Mouse (Mus musculus) fibroblast of lung, adult 2 months (primary cell): ENCODE results near the gene Rab25.

Source experiments
- DNase-seq: peaks from one replicate; pipeline ENCODE4 v3.0.0-alpha.2; 2011; ENCODE audit warnings: low read depth

The Rab25 gene

GRCm38 (mm10) chr3:88541622-88542401 is 6.3 kb downstream of the Rab25 start:
- DNase-seq, result no peak

DNA sequence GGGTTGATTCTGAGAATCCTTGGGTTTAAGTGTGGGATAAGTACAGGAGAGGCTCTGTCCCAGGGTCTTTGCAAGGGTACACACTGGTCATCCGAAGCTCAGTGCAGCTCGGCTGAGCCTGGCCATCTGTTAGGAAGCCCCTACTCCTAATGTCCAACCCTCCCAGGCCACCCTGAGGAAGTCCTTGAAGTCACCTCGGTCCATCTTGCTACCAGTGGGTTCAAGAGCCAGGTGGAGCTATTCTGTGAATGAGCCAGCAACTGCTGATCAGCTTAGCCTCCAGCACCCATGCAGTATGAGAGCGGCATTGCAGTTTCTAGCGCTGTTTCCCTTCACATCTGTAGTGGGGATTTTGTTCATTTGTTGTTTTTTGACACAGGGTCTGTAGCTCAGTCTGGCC is 8.0 kb downstream of the Rab25 start:
- no peak for DNase-seq

DNA sequence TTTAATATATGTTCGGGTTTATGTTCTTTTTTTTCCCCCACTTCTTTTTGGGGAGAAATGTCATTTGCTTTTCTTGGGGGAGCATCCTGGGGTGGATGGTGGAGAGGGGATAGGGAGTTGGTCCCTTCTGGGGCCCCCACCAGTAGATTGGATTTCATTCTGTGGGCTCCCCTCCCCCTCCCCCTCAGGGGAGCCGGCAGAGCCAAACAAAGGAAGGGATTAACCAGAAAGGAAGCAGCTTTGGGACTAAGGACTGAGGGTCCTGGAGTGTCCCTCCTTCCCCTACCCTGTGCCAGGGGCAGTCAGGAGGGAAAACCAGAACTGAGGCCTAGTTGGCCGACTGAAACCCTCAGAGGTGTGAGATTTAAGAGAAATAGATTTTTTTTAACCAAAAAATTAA is 8.7 kb downstream of the Rab25 start:
- no peak for DNase-seq

DNA sequence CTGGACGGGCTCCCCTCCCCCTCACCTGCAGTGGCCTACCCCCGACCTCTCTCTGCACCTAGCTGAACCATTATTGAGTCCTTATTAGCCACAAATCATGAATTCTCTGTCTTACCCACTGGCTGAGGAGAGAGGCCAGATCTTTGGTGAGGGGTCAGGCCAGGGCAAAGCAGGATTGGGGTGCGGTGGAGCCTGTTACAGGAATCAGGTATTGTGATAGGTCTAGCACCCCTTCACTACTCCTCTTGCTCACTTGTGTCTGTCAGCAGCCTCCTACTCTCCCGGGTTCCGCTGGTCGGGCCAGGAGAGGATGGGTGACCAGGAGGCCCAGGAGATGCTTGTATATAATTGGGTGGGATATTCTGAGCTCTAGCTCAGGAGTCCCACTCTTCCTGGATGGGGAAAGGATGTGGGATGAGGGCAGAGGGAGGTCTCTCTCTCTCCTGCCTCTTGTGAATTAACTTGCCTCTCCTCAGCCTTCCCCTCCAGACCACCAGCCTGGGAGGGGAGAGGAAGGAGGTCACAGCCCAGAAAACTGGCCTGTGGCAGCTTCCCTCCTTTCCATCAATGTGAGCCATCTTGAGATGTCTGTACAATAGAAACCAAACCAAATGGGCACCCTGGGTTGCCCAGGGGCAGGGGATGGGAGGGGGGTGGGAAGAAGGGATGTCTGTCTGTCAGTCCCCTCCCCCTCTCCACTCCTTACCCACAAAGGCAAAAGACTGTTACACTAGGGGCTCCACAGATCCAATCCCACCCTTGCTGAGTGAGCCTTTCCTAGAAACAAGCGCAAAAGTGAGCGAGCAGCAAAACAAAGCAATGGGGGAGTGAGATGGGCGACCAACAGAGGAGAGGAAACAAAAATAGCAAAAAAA is 9.6 kb downstream of the Rab25 start:
- no peak for DNase-seq

- DNase-seq, result no peak
These were observed 11.0 kb downstream of the Rab25 start for GRCm38 (mm10) chr3:88537146-88537545.

DNA sequence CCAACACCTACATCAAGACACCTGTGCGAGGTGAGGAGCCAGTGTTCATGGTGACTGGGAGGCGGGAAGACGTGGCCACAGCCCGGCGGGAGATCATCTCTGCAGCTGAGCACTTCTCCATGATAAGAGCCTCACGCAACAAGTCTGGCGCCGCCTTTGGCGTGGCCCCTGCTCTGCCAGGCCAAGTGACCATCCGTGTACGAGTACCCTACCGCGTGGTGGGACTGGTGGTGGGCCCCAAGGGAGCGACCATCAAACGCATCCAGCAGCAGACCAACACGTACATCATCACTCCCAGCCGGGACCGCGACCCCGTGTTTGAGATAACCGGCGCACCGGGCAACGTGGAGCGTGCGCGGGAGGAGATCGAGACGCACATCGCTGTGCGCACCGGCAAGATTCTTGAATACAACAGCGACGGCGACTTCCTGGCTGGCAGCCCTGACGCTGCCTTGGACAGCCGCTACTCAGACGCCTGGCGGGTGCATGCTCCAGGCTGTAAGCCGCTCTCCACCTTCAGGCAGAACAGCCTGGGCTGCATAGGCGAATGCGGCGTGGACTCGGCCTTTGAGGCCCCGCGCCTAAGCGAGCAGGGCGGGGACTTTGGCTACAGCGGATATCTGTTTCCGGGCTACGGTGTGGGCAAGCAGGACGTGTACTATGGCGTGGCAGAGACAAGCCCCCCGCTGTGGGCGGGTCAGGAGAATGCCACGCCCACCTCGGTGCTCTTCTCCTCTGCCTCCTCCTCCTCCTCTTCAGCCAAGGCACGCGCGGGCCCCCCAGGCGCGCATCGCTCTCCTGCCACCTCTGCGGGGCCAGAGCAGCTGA is 11.8 kb downstream of the Rab25 start:
- DNase-seq, result no peak

DNA sequence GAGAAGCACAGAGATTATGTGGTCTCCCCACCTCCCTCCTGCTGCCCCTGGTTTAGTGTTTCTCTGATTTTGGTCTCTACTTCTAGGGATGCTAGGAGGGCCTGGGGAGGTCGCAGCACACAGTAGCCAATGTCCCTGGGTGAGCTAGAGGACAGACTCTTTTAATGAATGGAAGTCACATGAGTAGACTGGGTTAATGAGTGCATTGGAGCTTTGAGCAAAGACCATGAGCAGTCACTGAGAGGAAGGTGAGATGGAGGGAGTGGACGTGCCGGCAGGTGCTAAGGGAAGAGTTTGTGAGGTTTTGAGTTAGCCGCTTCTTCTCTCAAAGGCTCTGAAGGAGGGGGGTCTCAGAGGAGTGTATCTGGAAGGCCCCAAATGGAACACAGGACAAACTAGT is 12.6 kb downstream of the Rab25 start:
- no peak for DNase-seq

DNA sequence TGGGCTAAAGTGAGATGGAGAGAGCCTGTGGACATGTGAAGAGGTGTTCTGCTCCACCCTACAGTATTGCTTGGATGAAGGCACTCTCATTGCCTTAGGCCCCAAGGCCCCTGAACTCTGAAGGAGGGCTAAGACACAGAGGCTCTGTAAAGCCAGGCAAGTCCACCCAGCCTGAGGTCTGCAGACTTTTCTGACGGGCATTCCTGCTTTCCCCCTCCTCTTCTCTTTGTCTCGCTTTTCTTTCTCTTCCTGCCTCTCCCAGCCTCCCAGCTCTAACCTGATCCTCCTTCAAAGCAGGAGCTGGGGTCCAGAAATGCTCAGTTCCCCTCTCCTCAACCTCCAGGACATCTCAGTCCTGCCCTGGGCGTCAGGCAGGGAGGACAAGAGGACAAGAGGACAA is 13.1 kb downstream of the Rab25 start:
- DNase-seq, result no peak

DNA sequence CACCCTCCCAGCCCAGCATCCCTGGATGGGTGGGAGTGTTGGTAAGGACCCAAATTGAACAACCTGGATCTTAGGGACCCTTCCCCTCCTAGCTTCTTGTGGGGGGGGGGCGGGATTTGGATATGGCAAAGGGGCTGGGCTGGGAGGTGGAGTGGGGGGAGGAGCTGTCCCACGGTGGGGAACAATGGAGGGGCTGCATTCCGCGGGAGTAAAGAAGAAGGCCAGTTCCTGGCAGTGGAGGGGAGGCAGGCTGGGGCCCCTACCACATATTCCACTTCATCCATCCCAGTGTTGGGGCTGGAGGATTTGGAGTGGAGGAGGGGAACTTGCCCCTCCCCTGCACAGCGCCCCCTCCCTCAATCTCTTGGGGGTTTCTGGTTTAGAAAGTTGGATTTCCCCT is 14.4 kb downstream of the Rab25 start:
- DNase-seq, result no peak

- DNase-seq, result no peak
These were observed 15.2 kb downstream of the Rab25 start for GRCm38 (mm10) chr3:88532689-88533511.

DNA sequence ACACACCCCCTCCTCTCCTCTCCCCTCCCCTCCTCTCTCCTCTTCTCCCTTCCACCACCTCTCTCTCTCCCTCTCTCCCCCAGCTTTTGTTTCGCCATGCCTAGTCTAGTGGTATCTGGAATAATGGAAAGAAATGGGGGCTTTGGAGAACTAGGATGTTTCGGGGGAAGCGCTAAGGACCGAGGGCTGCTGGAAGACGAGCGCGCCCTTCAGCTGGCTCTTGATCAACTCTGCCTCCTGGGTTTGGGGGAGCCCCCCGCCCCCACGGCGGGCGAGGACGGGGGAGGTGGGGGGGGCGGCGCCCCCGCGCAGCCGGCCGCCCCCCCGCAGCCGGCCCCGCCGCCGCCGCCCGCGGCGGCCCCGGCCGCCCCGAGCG is 15.8 kb downstream of the Rab25 start, which contains the start of gene Mex3a:
Mex3a (plus strand) TSS at position 97 of the 376 bp plus-strand sequence.
- DNase-seq, result no peak

- DNase-seq, result no peak
These were observed 16.5 kb downstream of the Rab25 start for GRCm38 (mm10) chr3:88531348-88532298.

- DNase-seq, result no peak
These were observed 17.8 kb downstream of the Rab25 start for GRCm38 (mm10) chr3:88530082-88530864.

DNA sequence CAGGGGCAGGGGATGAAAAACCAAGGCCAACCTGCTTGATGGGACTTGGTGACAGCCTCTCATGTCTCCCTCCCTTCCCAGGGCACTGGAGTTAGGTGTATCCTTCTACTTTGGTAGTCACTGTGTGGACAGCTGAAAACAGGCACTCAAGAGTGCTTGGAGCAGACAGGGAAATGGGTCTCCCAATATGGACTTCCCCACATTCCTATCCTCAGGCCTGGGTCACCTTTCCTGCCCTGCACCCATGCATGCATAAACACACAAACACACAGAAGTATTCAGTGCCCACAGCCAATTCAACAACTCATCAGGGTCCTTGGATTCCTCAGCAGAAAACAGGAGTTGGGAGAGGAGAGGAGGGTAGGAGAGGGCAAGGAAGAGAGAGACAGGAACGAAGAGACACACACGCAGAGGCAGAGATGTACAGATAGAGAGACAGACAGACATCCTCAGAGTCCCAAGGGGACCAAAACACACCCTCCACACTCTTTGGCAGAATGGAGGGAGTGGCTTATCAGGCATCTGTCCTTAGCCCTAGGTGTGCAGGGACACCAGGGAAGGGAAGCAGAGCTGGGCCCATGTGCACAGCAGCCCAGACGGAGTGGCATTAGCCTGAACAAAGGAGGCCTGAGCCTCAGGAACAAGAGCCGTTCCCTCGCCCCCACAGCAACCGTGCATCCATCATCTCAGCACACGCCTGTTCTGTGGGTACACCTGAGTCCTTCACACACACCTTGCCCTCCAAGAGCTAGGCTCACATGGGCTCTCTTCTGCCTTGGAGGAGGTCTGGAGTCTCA is 18.7 kb downstream of the Rab25 start:
- no peak for DNase-seq

GRCm38 (mm10) chr3:88528646-88529045 is 19.5 kb downstream of the Rab25 start:
- no peak for DNase-seq

- no peak for DNase-seq
These were observed 20.5 kb downstream of the Rab25 start for GRCm38 (mm10) chr3:88527565-88527964.

DNA sequence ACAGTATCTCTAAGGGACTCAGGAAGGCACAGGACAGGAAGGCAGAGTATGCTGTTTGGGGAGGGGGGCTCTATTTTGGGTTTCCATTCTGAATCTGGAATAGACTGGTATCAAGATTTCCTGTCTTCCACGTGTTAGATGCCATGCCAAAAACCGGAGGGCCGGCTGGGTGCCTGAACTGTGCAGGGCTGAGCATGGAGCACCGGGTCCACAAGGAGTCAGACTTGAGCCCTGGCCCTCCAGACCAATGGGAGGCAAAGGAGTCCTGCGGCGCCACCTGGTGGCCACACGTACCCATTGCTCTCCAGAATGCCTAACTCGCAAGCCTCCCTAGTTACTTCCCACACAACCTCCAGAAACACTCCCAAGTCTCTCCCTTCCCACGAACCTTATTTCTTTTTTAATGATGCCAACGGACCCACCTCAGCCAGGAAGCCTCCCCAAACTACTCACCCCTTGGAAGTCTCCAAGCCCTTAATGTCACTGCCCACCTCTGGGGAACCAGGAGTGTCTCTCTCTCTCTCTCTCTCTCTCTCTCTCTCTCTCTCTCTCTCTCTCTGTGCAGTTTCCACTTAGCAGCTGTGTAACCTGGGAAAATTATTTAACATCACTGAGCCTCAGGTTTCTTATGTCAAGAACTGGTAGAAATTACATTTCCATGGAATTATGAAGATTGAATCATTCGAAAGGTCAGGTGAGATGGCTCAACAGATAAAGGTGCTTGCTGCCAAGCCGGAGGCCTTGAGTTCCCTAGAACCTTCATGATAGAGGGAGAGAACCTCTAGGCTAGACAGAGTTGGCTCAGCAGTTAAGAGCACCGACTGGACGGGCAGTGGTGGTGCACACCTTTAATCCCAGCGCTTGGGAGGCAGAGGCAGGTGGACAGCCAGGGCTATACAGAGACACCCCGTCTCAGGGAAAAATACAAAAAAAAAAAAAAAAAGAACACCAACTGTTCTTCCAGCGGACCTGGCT is 21.7 kb downstream of the Rab25 start:
- no peak for DNase-seq
